Mouse (Mus musculus): ENCODE measurements at regions not wholly inside any gene's neighbourhood (a gene's known extent, or its start where the extent isn't known, plus 50 kb on each side); places are given as distances from the start of the nearest gene placed in this dataset.

DNA sequence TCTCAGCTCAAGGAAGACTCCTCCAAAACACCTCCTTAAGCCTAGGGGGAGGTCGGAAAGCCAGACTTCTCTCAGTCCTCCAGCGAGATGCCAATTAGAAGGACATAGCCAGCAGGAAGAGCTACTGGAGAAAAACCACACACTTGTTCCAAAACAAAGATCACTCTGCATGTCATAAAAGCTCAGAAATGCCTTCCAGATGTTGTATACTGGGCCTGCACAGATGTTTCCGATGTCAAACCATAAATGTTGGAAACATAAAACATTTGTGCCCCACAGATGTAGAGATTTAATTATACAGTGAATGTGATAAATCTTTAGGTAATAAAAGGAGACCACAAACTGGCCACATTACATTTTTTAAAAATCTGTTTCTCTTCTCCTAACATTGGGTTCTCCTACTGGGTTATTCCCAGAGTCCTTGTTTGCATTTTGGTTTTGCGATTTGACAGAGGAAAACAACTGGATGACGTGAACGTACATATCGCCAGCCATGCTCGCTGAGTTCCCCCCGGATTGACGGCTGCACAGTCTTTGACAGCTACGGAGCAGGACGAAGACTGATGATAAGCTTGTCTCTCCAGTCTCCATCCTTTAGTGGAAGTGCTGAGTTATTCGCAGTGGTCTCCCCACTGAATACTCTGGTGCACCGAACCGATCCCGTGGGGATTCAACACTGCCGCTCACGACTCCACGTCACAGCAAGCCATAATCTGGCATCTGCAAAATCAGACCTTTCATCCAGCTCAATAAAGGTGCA, 235.5 kb upstream of the Myocd start:
- no peaks in the 10 kb centered on the region for H3K4me1 ChIP-seq (ENCODE audit: control insufficient read depth, insufficient read depth, low read length)
- no peak for TF ChIP-seq POLR2A (IDR thresholded peaks at IDR 0.05; ENCODE audit: extremely low read depth, insufficient read depth, low read length)
- no peak for TF ChIP-seq CTCF (IDR thresholded peaks at IDR 0.05; ENCODE audit: extremely low read depth, insufficient read depth, low read length)
- no peak overlapping the region for H3K27ac ChIP-seq (ENCODE audit: insufficient read depth, low read length)

DNA sequence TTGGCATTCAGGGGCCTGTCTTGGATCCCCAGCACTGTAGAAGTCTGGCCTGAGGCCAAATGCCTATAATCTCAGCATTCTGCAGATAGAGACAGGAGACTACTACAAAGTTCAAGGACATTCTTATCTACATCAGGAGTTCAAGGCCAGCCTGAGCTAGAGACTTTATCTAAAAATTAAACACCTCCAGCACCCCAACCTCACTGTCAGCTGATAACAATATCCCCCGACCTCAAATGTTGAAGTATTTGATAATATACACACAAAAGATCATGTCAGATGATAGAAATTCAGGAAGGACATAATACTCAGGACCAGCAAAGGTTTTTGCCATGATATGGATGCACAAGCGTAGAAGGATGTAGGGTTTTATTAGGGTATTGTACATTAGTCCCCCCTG, 228.2 kb upstream of the Myocd start:
- Histone ChIP-seq H3K4me1 (ENCODE audit: control insufficient read depth, insufficient read depth, low read length) (no peaks in the 10 kb centered on the region), H3K4me3 (ENCODE audit: insufficient read depth, low read length) (no peak overlapping the region), H3K27ac (ENCODE audit: insufficient read depth, low read length) (no peak overlapping the region)
- no peak for TF ChIP-seq POLR2A (IDR thresholded peaks at IDR 0.05; ENCODE audit: extremely low read depth, insufficient read depth, low read length)

More for the DNA sequence above, 235.5 kb upstream of the Myocd start:
- H3K4me3 ChIP-seq (ENCODE audit: insufficient read depth, low read length): no peak overlapping the region

DNA sequence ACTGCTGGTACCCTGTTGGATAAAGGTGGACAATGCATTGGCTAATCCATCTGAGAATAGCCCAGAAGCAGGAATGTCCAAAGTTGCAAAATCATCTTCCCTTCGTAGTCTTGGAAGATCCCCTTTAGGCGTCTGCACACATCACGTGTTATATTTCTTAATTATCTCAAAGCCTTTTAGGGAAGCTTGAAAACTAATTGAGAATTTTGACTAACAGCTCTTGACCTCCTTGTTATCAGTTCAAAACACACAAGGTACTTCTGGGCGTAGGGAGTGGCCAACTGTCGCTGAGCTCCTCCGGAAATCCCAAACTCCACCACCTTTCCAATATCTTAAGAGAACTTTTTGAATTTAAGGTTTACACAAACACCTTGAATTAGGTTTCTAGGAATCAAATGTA, 227.6 kb upstream of the Myocd start:
- Histone ChIP-seq H3K27ac (ENCODE audit: insufficient read depth, low read length) (no peak overlapping the region), H3K4me3 (ENCODE audit: insufficient read depth, low read length) (no peak overlapping the region), H3K4me1 (ENCODE audit: control insufficient read depth, insufficient read depth, low read length) (no peaks in the 10 kb centered on the region)
- TF ChIP-seq CTCF (IDR thresholded peaks at IDR 0.05; ENCODE audit: extremely low read depth, insufficient read depth, low read length): no peak
- TF ChIP-seq POLR2A (IDR thresholded peaks at IDR 0.05; ENCODE audit: extremely low read depth, insufficient read depth, low read length): no peak

DNA sequence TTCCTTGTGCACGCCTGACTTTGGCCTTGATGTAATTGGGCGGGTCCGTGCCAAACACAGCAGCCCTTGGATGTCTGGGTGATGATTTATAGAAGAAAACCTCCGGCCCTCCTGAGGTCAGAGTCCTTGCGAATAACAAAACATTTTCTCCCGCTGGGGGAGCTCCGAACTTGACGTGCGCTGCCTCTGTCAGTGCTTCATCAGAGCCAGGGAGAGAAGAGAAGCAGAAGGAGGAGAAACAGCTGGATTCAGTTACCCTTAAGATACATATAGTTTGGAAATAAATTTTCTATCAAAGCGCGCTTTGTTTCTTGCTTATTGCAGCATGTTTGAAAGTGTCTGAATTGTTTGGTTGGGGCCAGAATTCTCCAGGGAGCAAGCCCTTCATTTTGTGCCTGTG, 225.2 kb upstream of the Myocd start:
- Histone ChIP-seq H3K27ac (ENCODE audit: insufficient read depth, low read length) (no peak overlapping the region), H3K4me1 (ENCODE audit: control insufficient read depth, insufficient read depth, low read length) (no peaks in the 10 kb centered on the region), H3K4me3 (ENCODE audit: insufficient read depth, low read length) (no peak overlapping the region)
- TF ChIP-seq POLR2A (IDR thresholded peaks at IDR 0.05; ENCODE audit: extremely low read depth, insufficient read depth, low read length): no peak
- no peak for TF ChIP-seq CTCF (IDR thresholded peaks at IDR 0.05; ENCODE audit: extremely low read depth, insufficient read depth, low read length)

DNA sequence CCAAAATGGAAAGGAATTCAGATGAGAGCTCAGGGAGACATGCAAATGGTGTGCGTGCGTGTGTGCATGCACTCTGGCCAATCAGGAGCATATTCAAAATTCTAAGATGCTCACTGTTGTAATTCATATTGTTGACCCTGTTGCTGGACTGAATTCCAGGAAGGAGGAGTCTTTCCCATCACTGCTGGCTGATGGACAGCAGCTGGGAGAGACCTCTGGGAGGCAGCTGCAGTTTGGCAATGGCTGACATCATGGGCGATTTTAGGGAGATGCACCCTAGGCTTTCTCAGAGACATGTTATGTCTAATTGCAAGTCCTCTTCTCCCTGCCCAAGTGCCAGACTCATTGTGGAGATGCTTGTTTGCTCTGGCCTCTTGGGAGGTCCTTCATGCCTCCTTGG, 220.6 kb upstream of the Myocd start:
- H3K4me1 ChIP-seq (ENCODE audit: control insufficient read depth, insufficient read depth, low read length): no peaks in the 10 kb centered on the region
- no peak for TF ChIP-seq POLR2A (IDR thresholded peaks at IDR 0.05; ENCODE audit: extremely low read depth, insufficient read depth, low read length)
- TF ChIP-seq CTCF (IDR thresholded peaks at IDR 0.05; ENCODE audit: extremely low read depth, insufficient read depth, low read length): no peak
- H3K27ac ChIP-seq (ENCODE audit: insufficient read depth, low read length): no peak overlapping the region
- H3K4me3 ChIP-seq (ENCODE audit: insufficient read depth, low read length): no peak overlapping the region

DNA sequence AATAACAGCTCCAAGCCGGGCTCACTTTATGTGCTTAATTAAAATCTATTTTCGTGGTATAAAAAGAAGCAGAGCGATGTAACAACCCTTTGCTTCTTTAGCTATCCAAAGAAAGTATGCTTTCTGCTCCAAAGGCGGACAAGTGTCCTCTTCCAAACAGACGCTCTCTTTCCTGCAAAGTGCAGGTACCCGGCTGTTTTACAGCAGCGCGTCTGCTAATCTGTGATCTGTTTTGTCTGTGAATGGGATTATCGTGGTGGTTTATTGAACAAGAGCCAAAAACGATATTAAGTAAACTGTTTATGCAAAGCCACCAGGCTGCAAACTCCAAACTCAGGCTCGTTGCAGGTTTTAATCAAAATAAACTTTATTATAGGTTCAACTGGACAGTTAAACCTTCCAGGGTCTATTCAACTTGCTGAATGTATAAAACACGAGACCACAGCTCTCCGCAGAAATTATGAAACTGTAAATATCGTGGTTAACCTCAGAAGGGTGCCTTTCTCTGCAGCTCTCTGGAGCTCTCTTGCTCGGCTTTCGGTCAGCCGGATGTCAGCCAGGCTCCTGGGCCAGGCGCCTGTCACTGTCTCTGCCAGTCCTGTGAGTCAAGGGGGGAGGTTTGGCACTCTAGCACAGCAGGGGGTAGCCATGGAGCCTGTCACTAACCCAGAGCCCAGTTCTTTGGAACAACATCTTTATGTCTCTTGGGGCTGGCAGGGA, 206.2 kb upstream of the Myocd start:
- no peak overlapping the region for H3K4me3 ChIP-seq (ENCODE audit: insufficient read depth, low read length)
- peaks cover 4% of the 10 kb centered on the region; the same call in 1 of the 2 replicates for H3K4me1 ChIP-seq (ENCODE audit: control insufficient read depth, insufficient read depth, low read length)
- H3K27ac ChIP-seq (ENCODE audit: insufficient read depth, low read length): no peak overlapping the region
- no peak for TF ChIP-seq POLR2A (IDR thresholded peaks at IDR 0.05; ENCODE audit: extremely low read depth, insufficient read depth, low read length)
- TF ChIP-seq CTCF (IDR thresholded peaks at IDR 0.05; ENCODE audit: extremely low read depth, insufficient read depth, low read length): no peak

DNA sequence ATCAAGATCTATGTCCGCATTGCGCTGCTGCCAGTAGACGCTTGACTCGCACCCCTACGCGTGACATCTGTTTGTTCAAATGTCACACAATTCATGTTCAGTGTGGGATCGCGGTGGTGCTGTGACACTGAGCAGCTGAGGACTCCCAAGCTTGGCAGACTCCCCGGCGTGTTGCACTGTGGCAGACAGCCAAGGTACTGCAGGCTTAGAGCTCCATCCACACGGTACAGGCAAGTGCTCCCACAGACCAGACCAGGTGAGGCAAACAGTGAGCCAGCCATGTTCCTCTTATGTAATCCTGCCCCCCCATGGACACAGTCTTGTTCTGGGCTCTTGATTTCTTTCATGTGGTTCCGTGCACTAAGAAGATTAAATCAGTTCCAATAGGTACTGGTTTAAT, 205.5 kb upstream of the Myocd start:
- Histone ChIP-seq H3K4me3 (ENCODE audit: insufficient read depth, low read length) (no peak overlapping the region), H3K27ac (ENCODE audit: insufficient read depth, low read length) (no peak overlapping the region), H3K4me1 (ENCODE audit: control insufficient read depth, insufficient read depth, low read length) (peaks cover 4% of the 10 kb centered on the region; the same call in 1 of the 2 replicates)
- no peak for TF ChIP-seq CTCF (IDR thresholded peaks at IDR 0.05; ENCODE audit: extremely low read depth, insufficient read depth, low read length)
- no peak for TF ChIP-seq POLR2A (IDR thresholded peaks at IDR 0.05; ENCODE audit: extremely low read depth, insufficient read depth, low read length)

DNA sequence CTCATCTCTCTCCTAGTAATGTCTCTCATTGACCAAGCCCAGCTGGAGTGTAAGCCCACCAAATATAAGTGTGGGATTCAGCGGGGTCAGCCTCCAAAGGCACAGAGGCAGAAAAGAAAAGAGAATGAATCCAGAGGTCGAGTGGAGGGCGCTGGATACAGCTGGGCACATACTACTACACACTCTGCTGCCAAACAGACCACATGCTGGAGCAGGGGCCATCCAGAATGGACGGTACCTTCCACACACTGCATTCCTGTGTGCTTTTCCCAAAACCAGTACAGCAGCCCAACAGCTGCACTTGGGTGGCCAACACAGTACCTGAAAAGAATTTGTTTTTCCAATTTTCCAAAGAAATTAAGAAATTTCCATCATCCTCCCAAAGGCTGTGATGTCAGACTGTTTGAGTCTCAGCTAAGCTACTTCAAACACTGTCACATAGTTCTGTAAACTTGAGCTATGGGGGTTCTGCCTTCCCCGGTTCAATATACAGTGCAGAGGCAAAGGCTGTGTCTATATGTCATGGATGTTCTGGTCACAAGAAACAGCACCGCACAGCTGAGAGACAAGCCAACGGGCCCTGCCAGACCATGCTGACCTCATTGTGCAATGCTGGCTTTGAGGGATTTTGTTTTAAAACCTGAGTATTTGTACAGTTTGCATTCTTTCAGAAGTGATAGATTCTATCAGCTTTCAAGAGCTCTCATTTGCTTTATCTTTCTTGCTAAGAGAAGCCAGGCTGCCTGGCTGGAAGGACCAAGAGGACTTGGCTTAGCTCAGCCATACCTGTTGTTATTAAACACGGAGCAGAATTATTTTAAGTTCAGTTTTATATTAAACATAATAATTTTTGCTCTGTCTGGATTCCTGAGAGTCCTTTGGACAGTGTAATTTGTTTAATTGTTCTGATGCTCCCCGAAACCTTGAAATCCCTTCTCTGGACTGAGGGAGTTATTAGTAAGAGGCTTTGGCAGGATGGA, 200.3 kb upstream of the Myocd start:
- no peak for TF ChIP-seq CTCF (IDR thresholded peaks at IDR 0.05; ENCODE audit: extremely low read depth, insufficient read depth, low read length)
- no peak for TF ChIP-seq POLR2A (IDR thresholded peaks at IDR 0.05; ENCODE audit: extremely low read depth, insufficient read depth, low read length)
- H3K4me1 ChIP-seq (ENCODE audit: control insufficient read depth, insufficient read depth, low read length): no peaks in the 10 kb centered on the region
- no peak overlapping the region for H3K27ac ChIP-seq (ENCODE audit: insufficient read depth, low read length)
- H3K4me3 ChIP-seq (ENCODE audit: insufficient read depth, low read length): no peak overlapping the region

DNA sequence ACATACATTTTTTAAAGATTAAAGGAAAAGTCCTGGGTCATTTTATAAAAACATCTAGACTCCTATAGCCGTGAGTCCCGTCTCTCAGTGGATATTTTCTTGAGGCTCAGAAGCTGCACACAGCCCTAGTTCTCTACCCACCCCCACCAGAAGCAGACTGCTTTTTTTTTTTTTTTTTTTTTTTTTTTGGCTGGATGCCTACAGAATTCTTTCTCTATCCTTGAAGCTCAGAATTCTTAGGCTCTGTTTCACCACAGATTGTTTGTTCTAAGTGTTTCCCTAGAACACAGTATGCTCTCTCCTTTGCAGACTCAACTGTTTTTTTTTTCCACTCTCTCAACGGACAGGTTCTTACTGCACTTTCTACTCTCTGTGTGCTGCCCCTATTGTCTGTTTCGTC, 191.3 kb upstream of the Myocd start:
- H3K4me3 ChIP-seq (ENCODE audit: insufficient read depth, low read length): no peak overlapping the region
- no peaks in the 10 kb centered on the region for H3K4me1 ChIP-seq (ENCODE audit: control insufficient read depth, insufficient read depth, low read length)
- H3K27ac ChIP-seq (ENCODE audit: insufficient read depth, low read length): no peak overlapping the region
- no peak for TF ChIP-seq POLR2A (IDR thresholded peaks at IDR 0.05; ENCODE audit: extremely low read depth, insufficient read depth, low read length)
- no peak for TF ChIP-seq CTCF (IDR thresholded peaks at IDR 0.05; ENCODE audit: extremely low read depth, insufficient read depth, low read length)

All from cortical plate, adult 2 months (tissue).